Mouse (Mus musculus) embryonic stem cell, embryonic (primary cell): Measurements from ENCODE around the gene Ap1s1.

Source experiments
- CTCF ChIA-PET, 4 experiments: fragments of 300-600 bp in 2 of 4; fragments of 350-600 bp in 2 of 4; sonication (Branson Sonifier 250); formaldehyde crosslinking; loops; one replicate each; lab custom pipeline; 2022; ENCODE audit warnings: inconsistent platforms in 2 of 4; lab: Charles Lee
- POLR2A ChIA-PET, 4 experiments: fragments of 300-600 bp in 2 of 4; fragments of 350-600 bp in 2 of 4; sonication (Branson Sonifier 250); formaldehyde crosslinking; loops; one replicate each; lab custom pipeline; 2022; ENCODE audit warnings: antibody characterized with exemption in 4 of 4, inconsistent platforms in 1 of 4; lab: Charles Lee

Gene Ap1s1

GRCm38 (mm10) chr5:137073141-137073540 is 27.2 kb upstream of the Ap1s1 start:
- POLR2A ChIA-PET: interaction anchor here (0.6 to 2.8 kb wide), 21 partner anchors 8 to 592 kb away, joined by 3 to 12 read pairs (median 4); partner anchors contain the start of genes Ap1s1 (in 2 of the 4) and Fis1 (in 1 of the 4)
- CTCF ChIA-PET: interaction anchor here in 3 of 4 experiments (0.6 to 1.9 kb wide), 7 partner anchors 11 to 144 kb away, joined by 3 to 4 read pairs (median 3); no protein-coding TSS in a partner anchor

GRCm38 (mm10) chr5:137072079-137072960 is 26.4 kb upstream of the Ap1s1 start, which contains the start of gene Serpine1:
Serpine1 (minus strand) TSS chr5:137072268.
- ChIA-PET CTCF (interaction anchor here (0.6 to 1.9 kb wide), 7 partner anchors 10 to 143 kb away, joined by 3 to 4 read pairs (median 3); no protein-coding TSS in a partner anchor), POLR2A (interaction anchor here (0.6 to 2.8 kb wide), 38 partner anchors 7 to 707 kb away, joined by 3 to 12 read pairs (median 4); partner anchors contain the start of genes Ap1s1 (in 3 of the 4), Fis1 (in 2 of the 4), Ppp1r35 (in 1 of the 4) and Tfr2 (in 1 of the 4))

GRCm38 (mm10) chr5:137070881-137071605 is 25.1 kb upstream of the Ap1s1 start:
- ChIA-PET CTCF (interaction anchor here (0.6 to 1.9 kb wide), 5 partner anchors 8 to 348 kb away, joined by 3 to 6 read pairs (median 3); no protein-coding TSS in a partner anchor), POLR2A (interaction anchor here in 3 of 4 experiments (0.6 to 2.8 kb wide), 13 partner anchors 9 to 875 kb away, joined by 3 to 12 read pairs (median 5); no protein-coding TSS in a partner anchor)

GRCm38 (mm10) chr5:137068711-137069110 is 22.8 kb upstream of the Ap1s1 start:
- CTCF ChIA-PET: interaction anchor here in 3 of 4 experiments (0.6 to 0.7 kb wide), 4 partner anchors 30 to 889 kb away, joined by 3 to 4 read pairs (median 3); no protein-coding TSS in a partner anchor
- POLR2A ChIA-PET: interaction anchor here in 3 of 4 experiments (0.6 to 1.8 kb wide), 8 partner anchors 21 to 433 kb away, joined by 3 to 5 read pairs (median 4); partner anchors contain the start of gene Ap1s1 (in 1 of the 3)

- ChIA-PET POLR2A (interaction anchor here in 3 of 4 experiments (0.6 to 1.8 kb wide), 11 partner anchors 8 to 112 kb away, joined by 3 to 5 read pairs (median 3); partner anchors contain the start of gene Ap1s1 (in 2 of the 3)), CTCF (interaction anchor here (0.6 to 2.0 kb wide), 9 partner anchors 14 to 102 kb away, joined by 3 to 7 read pairs (median 4); partner anchors contain the start of gene Ap1s1 (in 2 of the 4))
Observed at GRCm38 (mm10) chr5:137065923-137066322, 20.0 kb upstream of the Ap1s1 start.

GRCm38 (mm10) chr5:137065454-137065853 is 19.5 kb upstream of the Ap1s1 start:
- CTCF ChIA-PET: interaction anchor here (0.6 to 2.0 kb wide), 10 partner anchors 11 to 102 kb away, joined by 3 to 7 read pairs (median 4); partner anchors contain the start of gene Ap1s1 (in 2 of the 4)
- POLR2A ChIA-PET: interaction anchor here in 2 of 4 experiments (0.5 to 1.6 kb wide), 12 partner anchors 8 to 111 kb away, joined by 3 to 5 read pairs (median 3); partner anchors contain the start of gene Ap1s1 (in 2 of the 2)

GRCm38 (mm10) chr5:137062601-137063000 is 16.7 kb upstream of the Ap1s1 start:
- ChIA-PET POLR2A (interaction anchor here in 2 of 4 experiments (1.2 to 1.5 kb wide), 2 partner anchors 8 to 9 kb away, joined by 5 read pairs; partner anchors contain the start of gene Serpine1 (in 1 of the 2)), CTCF (interaction anchor here in 2 of 4 experiments (0.6 to 1.6 kb wide), 4 partner anchors 9 to 224 kb away, joined by 3 to 6 read pairs (median 4); partner anchors contain the start of genes Ap1s1 (in 1 of the 2) and Serpine1 (in 1 of the 2))

GRCm38 (mm10) chr5:137061809-137062481 is 16.0 kb upstream of the Ap1s1 start:
- POLR2A ChIA-PET: interaction anchor here in 2 of 4 experiments (0.7 to 1.5 kb wide), 4 partner anchors 9 to 41 kb away, joined by 4 to 5 read pairs (median 5); partner anchors contain the start of gene Serpine1 (in 1 of the 2)

GRCm38 (mm10) chr5:137054873-137055272 is 8.9 kb upstream of the Ap1s1 start:
- ChIA-PET CTCF (interaction anchor here in 1 of 4 experiments (0.6 kb wide), 1 partner anchor 53 kb away, joined by 3 read pairs; no protein-coding TSS in a partner anchor), POLR2A (interaction anchor here in 1 of 4 experiments (0.8 to 2.0 kb wide), 2 partner anchors 12 to 50 kb away, joined by 3 to 4 read pairs; no protein-coding TSS in a partner anchor)

More at GRCm38 (mm10) chr5:137061809-137062481, 16.0 kb upstream of the Ap1s1 start:
- CTCF ChIA-PET: interaction anchor here in 3 of 4 experiments (0.6 to 1.6 kb wide), 6 partner anchors 11 to 721 kb away, joined by 3 to 4 read pairs (median 3); partner anchors contain the start of gene Ap1s1 (in 1 of the 3)

- ChIA-PET POLR2A (interaction anchor here in 1 of 4 experiments (2.0 kb wide), 1 partner anchor 13 kb away, joined by 4 read pairs; no protein-coding TSS in a partner anchor), CTCF (no interaction called here)
Observed at GRCm38 (mm10) chr5:137054299-137054698, 8.4 kb upstream of the Ap1s1 start.

GRCm38 (mm10) chr5:137051914-137052505 is 6.1 kb upstream of the Ap1s1 start:
- ChIA-PET POLR2A (interaction anchor here in 2 of 4 experiments (0.6 to 1.8 kb wide), 3 partner anchors 20 to 1138 kb away, joined by 3 to 4 read pairs (median 3); partner anchors contain the start of gene Serpine1 (in 1 of the 2)), CTCF (interaction anchor here in 2 of 4 experiments (1.1 to 1.4 kb wide), 2 partner anchors 14 to 19 kb away, joined by 4 read pairs; no protein-coding TSS in a partner anchor)

- POLR2A ChIA-PET: interaction anchor here in 2 of 4 experiments (1.1 to 1.8 kb wide), 2 partner anchors 14 to 21 kb away, joined by 3 to 4 read pairs; partner anchors contain the start of gene Serpine1 (in 1 of the 2)
- CTCF ChIA-PET: interaction anchor here in 2 of 4 experiments (0.6 to 1.4 kb wide), 3 partner anchors 15 to 28 kb away, joined by 4 to 9 read pairs (median 4); no protein-coding TSS in a partner anchor
Observed at GRCm38 (mm10) chr5:137051125-137051524, 5.2 kb upstream of the Ap1s1 start.

GRCm38 (mm10) chr5:137046991-137047390 is 1.1 kb upstream of the Ap1s1 start:
- CTCF ChIA-PET: interaction anchor here in 2 of 4 experiments (0.8 to 1.7 kb wide), 2 partner anchors 16 to 19 kb away, joined by 3 to 6 read pairs; no protein-coding TSS in a partner anchor
- POLR2A ChIA-PET: interaction anchor here in 3 of 4 experiments (0.6 to 2.8 kb wide), 8 partner anchors 14 to 1573 kb away, joined by 3 to 12 read pairs (median 4); partner anchors contain the start of genes Serpine1 (in 1 of the 3) and Zfp68 (in 1 of the 3)

- CTCF ChIA-PET: interaction anchor here in 2 of 4 experiments (0.6 to 2.0 kb wide), 9 partner anchors 9 to 84 kb away, joined by 3 to 7 read pairs (median 4); no protein-coding TSS in a partner anchor
- POLR2A ChIA-PET: interaction anchor here (0.5 to 2.8 kb wide), 33 partner anchors 10 to 1573 kb away, joined by 3 to 23 read pairs (median 4); partner anchors contain the start of genes Serpine1 (in 3 of the 4), Fis1 (in 2 of the 4), Ephb4 (in 1 of the 4) and Plod3 (in 1 of the 4)
Observed at GRCm38 (mm10) chr5:137046324-137046718, 386 bp upstream of the Ap1s1 start.

GRCm38 (mm10) chr5:137043997-137044396 is 1.9 kb downstream of the Ap1s1 start:
- ChIA-PET POLR2A (interaction anchor here in 1 of 4 experiments (2.0 to 2.8 kb wide), 2 partner anchors 8 to 29 kb away, joined by 8 to 12 read pairs; partner anchors contain the start of gene Serpine1), CTCF (no interaction called here)
